Mouse (Mus musculus): ENCODE data around the gene Hipk3. TPM values are rescaled to one million over a fixed set of nuclear protein-coding genes. Genes with fewer than 3 reads are reported as not detected.

The Hipk3 gene
- polyA plus RNA-seq, 1 experiment from 2014 or later: 11.3 TPM

GRCm38 (mm10) chr2:104412496-104412895 is 81.8 kb downstream of the Hipk3 start:
- no peak for ATAC-seq (ENCODE audit: low FRiP score)
- H3K4me2 ChIP-seq: no peak overlapping the region
- no peak for DNase-seq (ENCODE audit: low spot score, missing footprints)
- no peak overlapping the region for H3K9ac ChIP-seq (ENCODE audit: low read length)
- H3K27me3 ChIP-seq (ENCODE audit: control insufficient read depth, insufficient read depth, low read length): peaks cover 28% of the 10 kb centered on the region
- no peaks in the 10 kb centered on the region for H3K9me3 ChIP-seq (ENCODE audit: control insufficient read depth, low read length)
- H3K4me3 ChIP-seq (ENCODE audit: low read depth, low read length): no peak overlapping the region
- no peak overlapping the region for H3K27ac ChIP-seq (ENCODE audit: low read depth, low read length)
- H3K4me1 ChIP-seq (ENCODE audit: control insufficient read depth, insufficient read depth, low read length): peaks cover 6% of the 10 kb centered on the region
- H3K36me3 ChIP-seq (ENCODE audit: control insufficient read depth, insufficient read depth, low read length): no peaks in the 10 kb centered on the region
- 31% methylated on average over 4 of the region's 4 CpGs for WGBS

DNA sequence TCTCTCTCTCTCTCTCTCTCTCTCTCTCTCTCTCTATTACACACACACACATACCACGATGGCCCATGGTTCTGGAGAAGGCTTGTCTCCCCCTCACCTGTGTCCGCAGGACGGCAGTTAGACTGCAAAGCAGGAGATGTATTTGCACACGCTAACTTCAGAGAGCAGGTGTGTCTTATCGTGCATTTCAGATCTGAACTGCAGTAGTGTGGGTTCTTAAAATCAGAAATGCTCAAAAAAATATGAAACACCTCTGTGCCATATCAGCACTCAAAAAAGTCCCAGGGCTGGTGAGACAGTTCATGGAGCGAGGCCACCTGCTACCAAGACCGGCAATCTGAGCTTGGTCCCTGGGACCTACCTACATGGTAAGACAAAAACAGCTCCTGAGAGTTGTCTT is 82.4 kb downstream of the Hipk3 start:
- ATAC-seq (ENCODE audit: low FRiP score): no peak
- no peak overlapping the region for H3K9ac ChIP-seq (ENCODE audit: low read length)
- H3K36me3 ChIP-seq (ENCODE audit: control insufficient read depth, insufficient read depth, low read length): no peaks in the 10 kb centered on the region
- 88% methylated on average over 7 of the region's 7 CpGs for WGBS
- peaks cover 28% of the 10 kb centered on the region for H3K27me3 ChIP-seq (ENCODE audit: control insufficient read depth, insufficient read depth, low read length)
- no peak for DNase-seq (ENCODE audit: low spot score, missing footprints)
- no peak overlapping the region for H3K4me3 ChIP-seq (ENCODE audit: low read depth, low read length)
- H3K9me3 ChIP-seq (ENCODE audit: control insufficient read depth, low read length): no peaks in the 10 kb centered on the region
- H3K27ac ChIP-seq (ENCODE audit: low read depth, low read length): no peak overlapping the region
- H3K4me1 ChIP-seq (ENCODE audit: control insufficient read depth, insufficient read depth, low read length): peaks cover 6% of the 10 kb centered on the region
- no peak overlapping the region for H3K4me2 ChIP-seq

DNA sequence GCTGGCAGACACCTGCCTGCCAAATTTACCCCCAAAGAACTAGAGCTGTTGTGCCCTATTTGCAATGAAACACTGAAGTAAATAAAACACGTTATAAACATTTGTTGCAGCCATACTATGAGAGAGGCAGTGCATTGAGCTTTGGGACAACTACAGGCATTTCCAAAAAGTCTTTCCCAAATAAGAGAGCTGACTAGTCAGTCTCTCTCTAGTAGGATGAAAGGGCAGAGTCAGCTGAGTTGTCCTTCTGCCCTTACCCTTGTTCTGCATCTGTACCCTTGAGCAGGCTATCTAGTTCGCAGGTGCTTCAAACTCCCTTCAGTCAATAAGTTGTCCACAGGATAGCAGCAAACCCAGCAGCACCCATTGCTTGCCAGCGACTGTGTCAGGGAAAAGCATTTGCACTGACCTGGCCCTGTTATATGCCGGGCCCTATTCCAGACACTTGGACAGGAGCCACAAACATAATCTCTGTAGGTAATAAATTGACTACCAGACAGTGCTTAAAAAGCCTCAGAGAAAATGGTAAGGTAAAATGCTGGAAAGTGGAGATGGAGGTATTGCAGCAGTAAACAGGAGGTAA is 83.2 kb downstream of the Hipk3 start, which contains the start of gene D430041D05Rik:
Gene D430041D05Rik, minus strand, starts transcription at position 51 of the 583 bp plus-strand sequence.
- peak; percentile 87 for DNase-seq (ENCODE audit: low spot score, missing footprints)
- Histone ChIP-seq H3K27ac (ENCODE audit: low read depth, low read length) (peak within 1 kb of the TSS; percentile 48; the same call in 1 of the 2 replicates), H3K9ac (ENCODE audit: low read length) (peak within 1 kb of the TSS; percentile 84), H3K9me3 (ENCODE audit: control insufficient read depth, low read length) (no peaks in the 10 kb centered on the region), H3K36me3 (ENCODE audit: control insufficient read depth, insufficient read depth, low read length) (no peaks in the 10 kb centered on the region), H3K4me2 (peak within 1 kb of the TSS; percentile 97), H3K4me3 (ENCODE audit: low read depth, low read length) (peak within 1 kb of the TSS; percentile 70), H3K4me1 (ENCODE audit: control insufficient read depth, insufficient read depth, low read length) (peaks cover 6% of the 10 kb centered on the region), H3K27me3 (ENCODE audit: control insufficient read depth, insufficient read depth, low read length) (peaks cover 28% of the 10 kb centered on the region)
- ATAC-seq (ENCODE audit: low FRiP score): no peak
- 69% methylated on average over 4 of the region's 4 CpGs for WGBS

GRCm38 (mm10) chr2:104409851-104410821 is 84.1 kb downstream of the Hipk3 start:
- WGBS: under 1% methylated on average over 110 of the region's 111 CpGs
- H3K27ac ChIP-seq (ENCODE audit: low read depth, low read length): peak overlapping the region; percentile 48; the same call in 1 of the 2 replicates
- H3K27me3 ChIP-seq (ENCODE audit: control insufficient read depth, insufficient read depth, low read length): peaks cover 28% of the 10 kb centered on the region
- peak overlapping the region; percentile 70 for H3K4me3 ChIP-seq (ENCODE audit: low read depth, low read length)
- peak; percentile 98 for DNase-seq (ENCODE audit: low spot score, missing footprints)
- peak overlapping the region; percentile 84 for H3K9ac ChIP-seq (ENCODE audit: low read length)
- no peaks in the 10 kb centered on the region for H3K36me3 ChIP-seq (ENCODE audit: control insufficient read depth, insufficient read depth, low read length)
- peak overlapping the region; percentile 97 for H3K4me2 ChIP-seq
- peaks cover 6% of the 10 kb centered on the region for H3K4me1 ChIP-seq (ENCODE audit: control insufficient read depth, insufficient read depth, low read length)
- ATAC-seq (ENCODE audit: low FRiP score): peak; percentile 92
- no peaks in the 10 kb centered on the region for H3K9me3 ChIP-seq (ENCODE audit: control insufficient read depth, low read length)

- no peak overlapping the region for H3K4me3 ChIP-seq (ENCODE audit: low read depth, low read length)
- 66% methylated on average over 7 of the region's 7 CpGs for WGBS
- ATAC-seq (ENCODE audit: low FRiP score): no peak
Measured at GRCm38 (mm10) chr2:104408351-104408750, 85.9 kb downstream of the Hipk3 start.

DNA sequence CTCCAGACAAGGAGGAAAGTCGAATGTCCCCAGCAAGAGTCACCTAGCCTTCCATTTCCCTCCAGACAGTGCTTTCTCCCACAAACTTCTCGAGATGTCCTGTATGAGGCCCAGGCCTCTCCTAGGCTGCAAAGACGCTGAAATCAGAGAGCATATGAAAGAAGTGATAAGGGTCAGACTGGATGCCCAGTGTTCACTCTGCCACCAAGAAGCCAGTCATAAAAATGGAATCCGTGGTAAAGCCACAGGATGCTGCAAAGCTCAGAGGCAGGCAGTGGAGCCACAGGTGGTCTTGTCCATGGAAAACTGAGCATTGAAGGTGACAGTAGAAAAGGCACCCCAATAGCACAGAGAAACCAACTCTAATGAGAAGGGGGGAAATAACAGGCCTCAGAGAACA is 86.3 kb downstream of the Hipk3 start:
- Histone ChIP-seq H3K4me3 (ENCODE audit: low read depth, low read length) (no peak overlapping the region), H3K9ac (ENCODE audit: low read length) (no peak overlapping the region), H3K4me1 (ENCODE audit: control insufficient read depth, insufficient read depth, low read length) (peaks cover 6% of the 10 kb centered on the region), H3K9me3 (ENCODE audit: control insufficient read depth, low read length) (no peaks in the 10 kb centered on the region), H3K36me3 (ENCODE audit: control insufficient read depth, insufficient read depth, low read length) (no peaks in the 10 kb centered on the region), H3K27me3 (ENCODE audit: control insufficient read depth, insufficient read depth, low read length) (peaks cover 28% of the 10 kb centered on the region), H3K27ac (ENCODE audit: low read depth, low read length) (no peak overlapping the region), H3K4me2 (no peak overlapping the region)
- ATAC-seq (ENCODE audit: low FRiP score): no peak
- no peak for DNase-seq (ENCODE audit: low spot score, missing footprints)
- WGBS: 70% methylated on average over 4 of the region's 4 CpGs

More at GRCm38 (mm10) chr2:104408351-104408750, 85.9 kb downstream of the Hipk3 start:
- Histone ChIP-seq H3K9ac (ENCODE audit: low read length) (no peak overlapping the region), H3K36me3 (ENCODE audit: control insufficient read depth, insufficient read depth, low read length) (no peaks in the 10 kb centered on the region), H3K4me1 (ENCODE audit: control insufficient read depth, insufficient read depth, low read length) (peaks cover 6% of the 10 kb centered on the region), H3K4me2 (no peak overlapping the region), H3K27me3 (ENCODE audit: control insufficient read depth, insufficient read depth, low read length) (peaks cover 28% of the 10 kb centered on the region), H3K27ac (ENCODE audit: low read depth, low read length) (no peak overlapping the region), H3K9me3 (ENCODE audit: control insufficient read depth, low read length) (no peaks in the 10 kb centered on the region)
- no peak for DNase-seq (ENCODE audit: low spot score, missing footprints)

GRCm38 (mm10) chr2:104404036-104404435 is 90.2 kb downstream of the Hipk3 start:
- Histone ChIP-seq H3K4me2 (no peak overlapping the region), H3K9ac (ENCODE audit: low read length) (no peak overlapping the region), H3K4me1 (ENCODE audit: control insufficient read depth, insufficient read depth, low read length) (peaks cover under 1% of the 10 kb centered on the region), H3K27ac (ENCODE audit: low read depth, low read length) (no peak overlapping the region), H3K9me3 (ENCODE audit: control insufficient read depth, low read length) (no peaks in the 10 kb centered on the region), H3K4me3 (ENCODE audit: low read depth, low read length) (no peak overlapping the region), H3K36me3 (ENCODE audit: control insufficient read depth, insufficient read depth, low read length) (no peaks in the 10 kb centered on the region), H3K27me3 (ENCODE audit: control insufficient read depth, insufficient read depth, low read length) (peaks cover 11% of the 10 kb centered on the region; the same call in 1 of the 2 replicates)
- WGBS: 82% methylated on average over 6 of the region's 6 CpGs
- ATAC-seq (ENCODE audit: low FRiP score) (no peak), DNase-seq (ENCODE audit: low spot score, missing footprints) (no peak)

- WGBS: 93% methylated on average over 6 of the region's 6 CpGs
- Histone ChIP-seq H3K9me3 (ENCODE audit: control insufficient read depth, low read length) (no peaks in the 10 kb centered on the region), H3K4me2 (no peak overlapping the region), H3K4me1 (ENCODE audit: control insufficient read depth, insufficient read depth, low read length) (peaks cover 10% of the 10 kb centered on the region), H3K27me3 (ENCODE audit: control insufficient read depth, insufficient read depth, low read length) (no peaks in the 10 kb centered on the region), H3K36me3 (ENCODE audit: control insufficient read depth, insufficient read depth, low read length) (no peaks in the 10 kb centered on the region), H3K27ac (ENCODE audit: low read depth, low read length) (no peak overlapping the region), H3K4me3 (ENCODE audit: low read depth, low read length) (no peak overlapping the region), H3K9ac (ENCODE audit: low read length) (no peak overlapping the region)
- DNase-seq (ENCODE audit: low spot score, missing footprints) (no peak), ATAC-seq (ENCODE audit: low FRiP score) (no peak)
Measured at GRCm38 (mm10) chr2:104398651-104399290, 95.5 kb downstream of the Hipk3 start.
